Mouse (Mus musculus) heart, embryonic 10.5 days (tissue): ENCODE results near the gene Slamf9. TPM values are rescaled to one million over a fixed set of nuclear protein-coding genes. Genes with fewer than 3 reads are reported as not detected.
A peak's percentile ranks its signal among the peaks of the same experiment; 100 is the strongest.

ENCODE experiments used
- DNase-seq: peaks from one replicate; pipeline ENCODE4 v3.0.0-alpha.2; 2017; ENCODE audit warnings: low spot score
- H3K27ac ChIP-seq: fragments of 300-500 bp; sonication (generic); 2 replicates; pipeline ENCODE4 v1.5.1; 2016; ENCODE audit warnings: mild to moderate bottlenecking
- H3K27me3 ChIP-seq: fragments of 300-500 bp; sonication (generic); 2 replicates; pipeline ENCODE4 v1.6.1; 2016; ENCODE audit warnings: mild to moderate bottlenecking; ENCODE audit not compliant: poor library complexity, insufficient read depth, severe bottlenecking
- H3K36me3 ChIP-seq: fragments of 300-500 bp; sonication (generic); 2 replicates; pipeline ENCODE4 v1.6.1; 2016; ENCODE audit warnings: mild to moderate bottlenecking, moderate library complexity
- H3K4me1 ChIP-seq: fragments of 300-500 bp; sonication (generic); 2 replicates; pipeline ENCODE4 v1.6.1; 2016; ENCODE audit warnings: mild to moderate bottlenecking
- H3K4me3 ChIP-seq: fragments of 300-500 bp; sonication (generic); 2 replicates; pipeline ENCODE4 v1.5.1; 2016; ENCODE audit warnings: mild to moderate bottlenecking, moderate library complexity
- H3K9me3 ChIP-seq: fragments of 300-500 bp; sonication (generic); 2 replicates; pipeline ENCODE4 v1.6.1; 2016; ENCODE audit warnings: mild to moderate bottlenecking, moderate library complexity
- WGBS: fragments of 180-500 bp; shearing (Covaris S2); methylation state at CpG from one replicate; pipeline ENCODE4 v1.1.7; 2016; 5-methylcytosine and 5-hydroxymethylcytosine counted together
- polyA plus RNA-seq: library from polyadenylated mRNA; unstranded; fragments of >200 nt; fragmentation: Nextera tagmentation; extraction: Ambion mirVana; gene quantifications from 2 replicates; pipeline ENCODE4 v1.2.1, GENCODE M21; 2016

Slamf9 gene
- 0.92 and 1.1 TPM in 2 replicates for polyA plus RNA-seq

- Histone ChIP-seq H3K4me3 (no peak within 1 kb of the TSS), H3K27ac (no peak within 1 kb of the TSS), H3K27me3 (0 out of 2 replicates have a peak, but pooled peaks cover 10% of the 10 kb centered on the region), H3K4me1 (peaks cover 5% of the 10 kb centered on the region; the same call in 1 of the 2 replicates), H3K9me3 (no peaks in the 10 kb centered on the region), H3K36me3 (no peaks in the 10 kb centered on the region)
- DNase-seq = peak; percentile 62
- 66% methylated on average over 7 of the region's 7 CpGs for WGBS
These were observed at the start of gene Slamf9 for GRCm38 (mm10) chr1:172475054-172475741. TSS of gene Slamf9 (plus strand) at chr1:172475358.

- H3K4me3 ChIP-seq = no peak overlapping the region
These were observed 48.7 kb upstream of the Slamf9 start for GRCm38 (mm10) chr1:172426419-172426818.

DNA sequence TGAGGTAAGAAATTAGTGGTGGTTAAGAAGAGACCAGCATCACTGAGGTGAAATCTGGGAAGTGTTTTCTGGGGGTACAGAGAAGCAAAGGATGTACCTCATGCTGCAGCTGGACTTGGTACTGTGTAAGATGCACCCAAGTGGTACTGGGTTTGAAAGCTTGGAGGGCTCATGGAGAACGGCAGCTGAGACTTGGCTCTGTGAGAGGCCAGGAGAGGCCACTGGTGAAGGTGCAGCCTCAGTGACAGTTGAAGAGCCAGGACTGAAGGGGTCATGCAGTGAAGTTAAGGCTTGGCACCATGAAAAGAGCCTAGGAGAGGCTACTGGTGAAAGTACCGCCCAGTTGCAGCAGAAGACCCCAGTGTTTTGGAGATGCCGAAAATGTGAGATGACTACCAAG, 47.3 kb upstream of the Slamf9 start:
- Histone ChIP-seq H3K36me3 (no peaks in the 10 kb centered on the region), H3K4me1 (peaks cover 28% of the 10 kb centered on the region), H3K27me3 (no peaks in the 10 kb centered on the region), H3K27ac (no peak overlapping the region), H3K9me3 (no peaks in the 10 kb centered on the region), H3K4me3 (no peak overlapping the region)
- 90% methylated on average over 3 of the region's 3 CpGs for WGBS
- DNase-seq = peak; percentile 67

More at GRCm38 (mm10) chr1:172426419-172426818, 48.7 kb upstream of the Slamf9 start:
- no peaks in the 10 kb centered on the region for H3K36me3 ChIP-seq
- WGBS = 63% methylated on average over 1 of the region's 1 CpGs
- peaks cover 14% of the 10 kb centered on the region for H3K4me1 ChIP-seq
- no peaks in the 10 kb centered on the region for H3K27me3 ChIP-seq
- DNase-seq = peak; percentile 52
- H3K27ac ChIP-seq = no peak overlapping the region
- no peaks in the 10 kb centered on the region for H3K9me3 ChIP-seq

- Histone ChIP-seq H3K27ac (no peak overlapping the region), H3K4me1 (peaks cover 31% of the 10 kb centered on the region), H3K27me3 (no peaks in the 10 kb centered on the region), H3K36me3 (no peaks in the 10 kb centered on the region), H3K4me3 (no peak overlapping the region), H3K9me3 (no peaks in the 10 kb centered on the region)
- DNase-seq = no peak
- WGBS = 63% methylated on average over 1 of the region's 1 CpGs
These were observed 46.5 kb upstream of the Slamf9 start for GRCm38 (mm10) chr1:172428614-172429013.

- peaks cover 32% of the 10 kb centered on the region for H3K4me1 ChIP-seq
- peak overlapping the region; percentile 1; the same call in 1 of the 2 replicates for H3K27ac ChIP-seq
- no peak overlapping the region for H3K4me3 ChIP-seq
- no peaks in the 10 kb centered on the region for H3K36me3 ChIP-seq
- peak; percentile 73 for DNase-seq
- 47% methylated on average over 9 of the region's 9 CpGs for WGBS
- H3K9me3 ChIP-seq = no peaks in the 10 kb centered on the region
- H3K27me3 ChIP-seq = no peaks in the 10 kb centered on the region
These were observed 44.4 kb upstream of the Slamf9 start for GRCm38 (mm10) chr1:172430731-172431220.

DNA sequence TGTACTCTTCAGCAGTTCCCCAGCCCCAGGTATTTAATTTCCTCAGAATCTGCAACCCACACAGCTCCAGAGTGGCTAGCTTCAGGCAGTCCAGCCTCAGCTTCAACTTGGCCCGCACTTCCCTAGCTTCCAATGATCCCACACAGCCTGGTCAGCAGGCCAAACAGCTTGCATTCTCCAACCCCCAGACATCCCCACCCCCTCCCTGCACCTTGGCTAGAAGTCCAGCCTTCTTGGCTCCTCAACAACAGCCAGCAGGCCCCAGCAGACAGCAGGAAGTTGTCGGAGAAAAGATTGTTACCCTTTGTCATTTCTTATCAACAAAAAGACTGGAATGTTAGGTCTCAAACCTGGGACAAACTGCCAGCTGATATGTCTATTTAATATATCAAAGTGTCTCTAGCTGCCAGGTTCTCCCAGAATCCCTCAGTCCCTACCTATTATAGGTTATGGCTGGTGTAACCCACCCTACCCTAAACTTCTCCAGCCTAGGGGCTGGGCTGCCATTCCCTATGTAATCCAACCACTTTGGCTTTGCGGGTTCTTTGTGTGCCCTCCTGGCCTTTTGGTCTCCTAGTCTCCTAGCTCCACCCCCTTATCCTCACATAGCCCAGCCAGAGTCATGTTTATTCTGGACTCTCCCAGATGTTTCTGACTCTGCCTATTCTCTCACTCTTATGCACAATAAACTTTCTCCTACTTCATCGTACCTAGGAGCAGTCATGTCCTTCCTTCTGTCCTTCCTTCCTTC, 43.1 kb upstream of the Slamf9 start:
- Histone ChIP-seq H3K36me3 (no peaks in the 10 kb centered on the region), H3K27ac (peak overlapping the region; percentile 47; the same call in 1 of the 2 replicates), H3K4me1 (peaks cover 38% of the 10 kb centered on the region), H3K27me3 (no peaks in the 10 kb centered on the region), H3K9me3 (no peaks in the 10 kb centered on the region), H3K4me3 (no peak overlapping the region)
- 22% methylated on average over 4 of the region's 4 CpGs for WGBS
- peak; percentile 78 for DNase-seq

GRCm38 (mm10) chr1:172432587-172432955, 42.6 kb upstream of the Slamf9 start:
- Histone ChIP-seq H3K4me1 (peaks cover 39% of the 10 kb centered on the region), H3K36me3 (no peaks in the 10 kb centered on the region), H3K27me3 (no peaks in the 10 kb centered on the region), H3K4me3 (no peak overlapping the region), H3K27ac (peak overlapping the region; percentile 47; the same call in 1 of the 2 replicates), H3K9me3 (no peaks in the 10 kb centered on the region)
- 66% methylated on average over 3 of the region's 3 CpGs for WGBS
- DNase-seq = peak; percentile 70

DNA sequence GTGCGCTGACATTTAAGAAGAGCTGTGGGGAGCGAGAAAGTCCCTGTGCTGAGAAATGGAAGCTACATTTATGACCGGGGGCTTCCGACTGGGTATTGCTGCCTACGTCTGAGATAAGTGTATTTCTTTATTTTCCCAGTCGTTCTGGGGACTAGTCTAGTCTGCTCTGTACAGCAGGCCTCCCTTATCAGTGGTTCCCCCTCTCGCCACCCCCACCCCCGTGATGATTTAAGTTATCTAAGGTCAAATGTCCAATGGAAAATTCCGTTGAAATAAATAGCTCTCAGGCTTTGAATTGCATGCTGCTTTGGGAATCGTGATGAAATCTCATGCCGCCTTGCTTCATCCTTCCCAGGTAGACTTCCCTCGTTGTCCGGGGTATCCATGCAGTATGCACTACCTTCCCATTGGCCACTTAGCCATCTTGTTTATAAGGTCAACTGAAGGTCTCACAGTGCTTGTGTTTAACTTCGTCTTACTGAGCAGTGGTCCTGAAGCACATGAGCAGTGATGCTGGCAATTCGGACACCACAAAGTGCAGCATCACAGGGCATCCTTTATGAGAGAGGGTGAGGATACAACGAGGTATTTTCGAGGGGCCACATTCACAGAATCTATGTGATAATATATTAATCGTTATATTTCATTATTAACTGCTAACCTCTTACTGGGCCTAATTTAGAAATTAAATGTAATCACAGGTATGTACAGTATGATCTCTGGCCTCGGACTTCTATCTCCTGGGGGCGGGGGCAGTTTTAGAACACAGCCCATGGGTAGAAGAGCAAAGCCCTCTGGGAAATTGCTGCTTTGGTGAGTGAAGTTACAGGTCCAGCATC, 41.9 kb upstream of the Slamf9 start:
- peak overlapping the region; percentile 47 for H3K27ac ChIP-seq
- no peaks in the 10 kb centered on the region for H3K27me3 ChIP-seq
- no peak overlapping the region for H3K4me3 ChIP-seq
- peaks cover 39% of the 10 kb centered on the region for H3K4me1 ChIP-seq
- 49% methylated on average over 20 of the region's 20 CpGs for WGBS
- H3K36me3 ChIP-seq = no peaks in the 10 kb centered on the region
- H3K9me3 ChIP-seq = no peaks in the 10 kb centered on the region
- peak; percentile 72 for DNase-seq

- Histone ChIP-seq H3K4me1 (peaks cover 39% of the 10 kb centered on the region), H3K27ac (0 out of 2 replicates have a peak overlapping the region, but pooled peaks have one; percentile 18), H3K9me3 (no peaks in the 10 kb centered on the region), H3K36me3 (no peaks in the 10 kb centered on the region), H3K4me3 (no peak overlapping the region), H3K27me3 (no peaks in the 10 kb centered on the region)
- peak; percentile 25 for DNase-seq
- 88% methylated on average over 4 of the region's 4 CpGs for WGBS
These were observed 41.4 kb upstream of the Slamf9 start for GRCm38 (mm10) chr1:172433851-172434165.

DNA sequence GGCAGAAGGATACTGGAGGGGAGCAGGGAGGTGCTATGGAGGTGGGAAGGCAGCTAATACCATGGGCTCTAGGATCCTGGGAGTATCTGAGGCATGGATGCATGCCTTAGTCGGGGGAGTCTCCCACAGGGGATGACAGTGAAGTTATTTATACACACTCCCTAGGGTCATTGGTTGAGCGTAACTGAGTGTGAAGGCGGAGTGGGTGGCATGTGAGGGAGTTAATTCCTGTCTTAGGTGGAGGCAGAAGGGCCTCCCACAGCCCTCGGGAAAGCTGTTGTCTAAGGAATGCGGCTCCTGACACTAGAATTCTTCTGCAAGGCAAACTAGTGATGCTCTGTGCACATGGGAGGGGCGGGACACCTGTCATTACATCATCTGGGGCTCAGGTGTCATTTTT, 38.4 kb upstream of the Slamf9 start:
- H3K27me3 ChIP-seq = no peaks in the 10 kb centered on the region; the same call in 1 of the 2 replicates
- H3K27ac ChIP-seq = no peak overlapping the region; the same call in 1 of the 2 replicates
- H3K4me3 ChIP-seq = no peak overlapping the region
- H3K9me3 ChIP-seq = no peaks in the 10 kb centered on the region
- peak; percentile 84 for DNase-seq
- 32% methylated on average over 6 of the region's 6 CpGs for WGBS
- peaks cover 29% of the 10 kb centered on the region for H3K4me1 ChIP-seq
- no peaks in the 10 kb centered on the region for H3K36me3 ChIP-seq

DNA sequence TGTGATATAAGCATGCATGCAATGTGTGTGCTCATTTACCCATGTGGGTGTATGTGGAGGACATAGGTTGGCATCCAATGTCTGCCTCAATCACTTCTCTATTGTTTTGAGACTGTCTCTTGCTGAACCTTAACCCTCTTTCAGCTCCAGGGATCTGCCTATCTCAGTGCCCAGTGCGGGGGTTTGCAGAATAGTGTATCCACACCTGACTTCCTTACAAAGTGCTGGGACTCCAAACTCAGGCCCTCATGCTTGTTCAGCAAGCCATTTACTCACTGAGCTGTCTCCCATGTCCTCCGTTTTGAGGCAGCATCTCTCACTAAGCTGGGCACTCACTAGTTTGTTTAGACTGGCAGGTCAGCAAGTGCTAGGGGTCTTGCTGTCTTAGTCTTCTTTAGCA, 36.5 kb upstream of the Slamf9 start:
- DNase-seq = peak; percentile 62
- 82% methylated on average over 2 of the region's 2 CpGs for WGBS
- no peaks in the 10 kb centered on the region; the same call in 1 of the 2 replicates for H3K27me3 ChIP-seq
- no peak overlapping the region for H3K27ac ChIP-seq
- H3K9me3 ChIP-seq = no peaks in the 10 kb centered on the region
- peaks cover 11% of the 10 kb centered on the region for H3K4me1 ChIP-seq
- no peak overlapping the region for H3K4me3 ChIP-seq
- H3K36me3 ChIP-seq = no peaks in the 10 kb centered on the region

DNA sequence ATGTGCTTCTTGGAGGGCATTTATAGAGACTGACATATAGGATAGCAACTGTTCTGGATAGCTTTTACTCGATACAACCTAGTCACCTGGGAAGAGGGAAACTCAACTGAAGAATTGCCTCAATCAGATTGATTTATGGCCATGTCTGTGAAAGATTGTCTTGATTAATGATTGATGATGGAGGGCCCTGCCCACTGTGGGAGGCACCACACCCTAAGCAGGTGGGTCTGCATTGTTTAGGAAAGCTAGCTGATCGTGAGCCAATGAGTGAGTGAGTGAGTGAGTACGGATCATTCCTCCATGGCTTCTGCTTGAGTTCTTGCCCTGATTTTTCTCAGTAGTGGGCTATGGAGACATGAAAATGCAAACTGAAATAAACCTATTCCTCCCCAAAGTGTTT, 34.6 kb upstream of the Slamf9 start:
- H3K27me3 ChIP-seq = peaks cover 4% of the 10 kb centered on the region; the same call in 1 of the 2 replicates
- DNase-seq = peak; percentile 6
- WGBS = 83% methylated on average over 3 of the region's 3 CpGs
- peaks cover 7% of the 10 kb centered on the region for H3K4me1 ChIP-seq
- H3K27ac ChIP-seq = no peak overlapping the region
- no peak overlapping the region for H3K4me3 ChIP-seq
- H3K9me3 ChIP-seq = no peaks in the 10 kb centered on the region
- no peaks in the 10 kb centered on the region for H3K36me3 ChIP-seq
